Mouse (Mus musculus) adrenal gland, postnatal 10 days (tissue): ENCODE results near the gene Rhox4f. TPM values are rescaled to one million over a fixed set of nuclear protein-coding genes. Genes with fewer than 3 reads are reported as not detected.
"Not testable (repeated sequence)": the region's sequence is repeated elsewhere in the genome, so short reads cannot be mapped to it uniquely, and the experiment has no call there.

ENCODE experiments used
- DNase-seq: peaks from one replicate; pipeline ENCODE4 v3.0.0; 2021; ENCODE audit warnings: mixed read lengths
- long read RNA-seq, 2 experiments: library from polyadenylated mRNA; stranded (forward); transcript quantifications; one replicate each; pipeline ENCODE4 v2.0.0; 2021
- total RNA-seq, 2 experiments: library from RNA; stranded (reverse); gene quantifications; 2 replicates each; pipeline ENCODE4 v1.2.3; 2021

Gene Rhox4f
- not detected for total RNA-seq
- long read RNA-seq, experiment 1 = 0 reads
- long read RNA-seq, experiment 2 = 0 reads

- DNase-seq = not testable (repeated sequence)
Observed at GRCm38 (mm10) chrX:37607604-37608003, at the start of gene Rhox4f. Gene Rhox4f (minus strand): TSS chrX:37607704.

- not testable (repeated sequence) for DNase-seq
Observed at GRCm38 (mm10) chrX:37651227-37651626, 43.7 kb upstream of the Rhox4f start, which contains the start of gene Rhox4g. Gene Rhox4g (minus strand): TSS chrX:37651327.

- DNase-seq = not testable (repeated sequence)
Observed at GRCm38 (mm10) chrX:37643370-37643769, 35.9 kb upstream of the Rhox4f start, which contains the start of gene Rhox2g. Gene Rhox2g (minus strand): TSS chrX:37643470.

GRCm38 (mm10) chrX:37628512-37628911 lies 21.0 kb upstream of the Rhox4f start, which contains the start of gene Rhox3g:
Gene Rhox3g (minus strand): TSS chrX:37628612.
- not testable (repeated sequence) for DNase-seq

- not testable (repeated sequence) for DNase-seq
Observed at GRCm38 (mm10) chrX:37580692-37581091, 26.8 kb downstream of the Rhox4f start, which contains the start of gene Rhox3f. Gene Rhox3f (plus strand): TSS chrX:37580992.

GRCm38 (mm10) chrX:37572638-37573037 lies 34.9 kb downstream of the Rhox4f start:
- DNase-seq = not testable (repeated sequence)

GRCm38 (mm10) chrX:37571105-37571504 lies 36.4 kb downstream of the Rhox4f start, which contains the start of gene Rhox2f:
Gene Rhox2f (plus strand): TSS chrX:37571405.
- not testable (repeated sequence) for DNase-seq

GRCm38 (mm10) chrX:37557112-37557511 lies 50.4 kb downstream of the Rhox4f start, which contains the start of gene Rhox4e:
Gene Rhox4e (plus strand): TSS chrX:37557412.
- DNase-seq = not testable (repeated sequence)

Other genes with a start within 250 kb of the Rhox4f start
- not detected for gene Rhox3a2, start 227.7 kb downstream of the Rhox4f start, total RNA-seq
- not detected for gene Rhox4a2, start 216.9 kb downstream of the Rhox4f start, total RNA-seq
- not detected for gene Rhox2b, start 195.6 kb downstream of the Rhox4f start, total RNA-seq
- not detected for gene Rhox4b, start 175.2 kb downstream of the Rhox4f start, total RNA-seq
- gene Rhox2c, start 154.0 kb downstream of the Rhox4f start, total RNA-seq = not detected
- gene Rhox3c, start 149.1 kb downstream of the Rhox4f start, total RNA-seq = not detected
- gene Rhox4c, start 127.4 kb downstream of the Rhox4f start, total RNA-seq = not detected
- gene Rhox2d, start 114.3 kb downstream of the Rhox4f start, total RNA-seq = not detected
- gene Rhox4d, start 93.3 kb downstream of the Rhox4f start, total RNA-seq = not detected
- not detected for gene Rhox2e, start 77.3 kb downstream of the Rhox4f start, total RNA-seq
- gene Rhox3e, start 65.7 kb downstream of the Rhox4f start, total RNA-seq = not detected
- gene Rhox4e, start 50.3 kb downstream of the Rhox4f start, total RNA-seq = not detected
- gene Rhox2f, start 36.3 kb downstream of the Rhox4f start, total RNA-seq = not detected
- not detected for gene Rhox3f, start 26.7 kb downstream of the Rhox4f start, total RNA-seq
- gene Rhox3g, start 20.9 kb upstream of the Rhox4f start, total RNA-seq = not detected
- not detected for gene Rhox2g, start 35.8 kb upstream of the Rhox4f start, total RNA-seq
- gene Rhox4g, start 43.6 kb upstream of the Rhox4f start, total RNA-seq = not detected
- not detected for gene Rhox3h, start 61.1 kb upstream of the Rhox4f start, total RNA-seq
- gene Rhox2h, start 65.6 kb upstream of the Rhox4f start, total RNA-seq = not detected
- not detected for gene Rhox5, start 197.1 kb upstream of the Rhox4f start, total RNA-seq
- not detected for gene Rhox6, start 219.2 kb upstream of the Rhox4f start, total RNA-seq
- not detected for gene Rhox7a, start 224.0 kb upstream of the Rhox4f start, total RNA-seq